Mouse (Mus musculus): Measurements from ENCODE around the gene Gatc. TPM values are rescaled to one million over a fixed set of nuclear protein-coding genes. Genes with fewer than 3 reads are reported as not detected.
A peak's percentile ranks its signal among the peaks of the same experiment; 100 is the strongest.
"Not testable (repeated sequence)": the region's sequence is repeated elsewhere in the genome, so short reads cannot be mapped to it uniquely, and the experiment has no call there.

The Gatc gene
- polyA plus RNA-seq, 1 experiment from 2014 or later, result 39.3 TPM

- ATAC-seq (replicated peaks; ENCODE audit: low FRiP score), result peak; percentile 74
- peak overlapping the region; percentile 59 for H3K9ac ChIP-seq (ENCODE audit: low read depth, low read length)
- peaks cover 27% of the 10 kb centered on the region for H3K4me1 ChIP-seq (replicated peaks; ENCODE audit: control insufficient read depth, insufficient read depth, low read length)
- H3K4me3 ChIP-seq (ENCODE audit: low read depth, low read length), result peak overlapping the region; percentile 47
- H3K9me3 ChIP-seq (ENCODE audit: control insufficient read depth, low read length), result no peaks in the 10 kb centered on the region
- peak overlapping the region; percentile 81 for H3K4me2 ChIP-seq
- H3K36me3 ChIP-seq (ENCODE audit: control insufficient read depth, insufficient read depth, low read length), result no peaks in the 10 kb centered on the region
- WGBS, result 1% methylated on average over 21 of the region's 22 CpGs
- H3K27ac ChIP-seq (ENCODE audit: low read depth, low read length), result peak overlapping the region; percentile 44
- H3K27me3 ChIP-seq (replicated peaks; ENCODE audit: control insufficient read depth, insufficient read depth, low read length), result no peaks in the 10 kb centered on the region
- peak; percentile 79 for DNase-seq (ENCODE audit: low spot score)
These were observed 21.7 kb downstream of the Gatc start for GRCm38 (mm10) chr5:115319004-115319940.

GRCm38 (mm10) chr5:115317645-115318328 lies 23.2 kb downstream of the Gatc start:
- H3K9me3 ChIP-seq (ENCODE audit: control insufficient read depth, low read length), result no peaks in the 10 kb centered on the region
- DNase-seq (ENCODE audit: low spot score) (no peak), ATAC-seq (replicated peaks; ENCODE audit: low FRiP score) (no peak; the same call in 1 of the 2 replicates)
- H3K27me3 ChIP-seq (replicated peaks; ENCODE audit: control insufficient read depth, insufficient read depth, low read length), result no peaks in the 10 kb centered on the region
- 0 out of 2 replicates have a peak overlapping the region, but pooled peaks have one; percentile 20 for H3K9ac ChIP-seq (ENCODE audit: low read depth, low read length)
- peak overlapping the region; percentile 69 for H3K27ac ChIP-seq (ENCODE audit: low read depth, low read length)
- peak overlapping the region; percentile 48 for H3K4me2 ChIP-seq
- H3K36me3 ChIP-seq (ENCODE audit: control insufficient read depth, insufficient read depth, low read length), result no peaks in the 10 kb centered on the region
- WGBS, result 11% methylated on average over 10 of the region's 10 CpGs
- H3K4me1 ChIP-seq (replicated peaks; ENCODE audit: control insufficient read depth, insufficient read depth, low read length), result peaks cover 38% of the 10 kb centered on the region
- H3K4me3 ChIP-seq (ENCODE audit: low read depth, low read length), result peak overlapping the region; percentile 11; the same call in 1 of the 2 replicates

- WGBS, result 25% methylated on average over 14 of the region's 14 CpGs
- Histone ChIP-seq H3K4me1 (replicated peaks; ENCODE audit: control insufficient read depth, insufficient read depth, low read length) (peaks cover 44% of the 10 kb centered on the region), H3K27me3 (replicated peaks; ENCODE audit: control insufficient read depth, insufficient read depth, low read length) (no peaks in the 10 kb centered on the region), H3K4me3 (ENCODE audit: low read depth, low read length) (no peak overlapping the region; the same call in 1 of the 2 replicates), H3K9me3 (ENCODE audit: control insufficient read depth, low read length) (no peaks in the 10 kb centered on the region), H3K9ac (ENCODE audit: low read depth, low read length) (peak overlapping the region; percentile 44; the same call in 1 of the 2 replicates), H3K27ac (ENCODE audit: low read depth, low read length) (peak overlapping the region; percentile 69), H3K4me2 (peak overlapping the region; percentile 48), H3K36me3 (ENCODE audit: control insufficient read depth, insufficient read depth, low read length) (no peaks in the 10 kb centered on the region)
- no peak for ATAC-seq (replicated peaks; ENCODE audit: low FRiP score)
- DNase-seq (ENCODE audit: low spot score), result no peak
These were observed 23.9 kb downstream of the Gatc start for GRCm38 (mm10) chr5:115316968-115317644.

GRCm38 (mm10) chr5:115313668-115313943 lies 27.4 kb downstream of the Gatc start:
- no peak for ATAC-seq (replicated peaks; ENCODE audit: low FRiP score)
- H3K4me2 ChIP-seq, result peak overlapping the region; percentile 46
- peak overlapping the region; percentile 16; the same call in 1 of the 2 replicates for H3K4me3 ChIP-seq (ENCODE audit: low read depth, low read length)
- no peak for DNase-seq (ENCODE audit: low spot score)
- peak overlapping the region; percentile 53 for H3K27ac ChIP-seq (ENCODE audit: low read depth, low read length)
- peaks cover 43% of the 10 kb centered on the region for H3K4me1 ChIP-seq (replicated peaks; ENCODE audit: control insufficient read depth, insufficient read depth, low read length)
- 27% methylated on average over 5 of the region's 5 CpGs for WGBS
- no peaks in the 10 kb centered on the region for H3K27me3 ChIP-seq (replicated peaks; ENCODE audit: control insufficient read depth, insufficient read depth, low read length)
- H3K36me3 ChIP-seq (ENCODE audit: control insufficient read depth, insufficient read depth, low read length), result no peaks in the 10 kb centered on the region
- H3K9me3 ChIP-seq (ENCODE audit: control insufficient read depth, low read length), result no peaks in the 10 kb centered on the region
- peak overlapping the region; percentile 47 for H3K9ac ChIP-seq (ENCODE audit: low read depth, low read length)

- WGBS, result 47% methylated on average over 10 of the region's 10 CpGs
- no peak for DNase-seq (ENCODE audit: low spot score)
- peak; percentile 82 for ATAC-seq (replicated peaks; ENCODE audit: low FRiP score)
- H3K9ac ChIP-seq (ENCODE audit: low read depth, low read length), result peak overlapping the region; percentile 47
- peak overlapping the region; percentile 46 for H3K4me2 ChIP-seq
- H3K4me3 ChIP-seq (ENCODE audit: low read depth, low read length), result peak overlapping the region; percentile 16; the same call in 1 of the 2 replicates
- peaks cover 37% of the 10 kb centered on the region for H3K4me1 ChIP-seq (replicated peaks; ENCODE audit: control insufficient read depth, insufficient read depth, low read length)
- H3K36me3 ChIP-seq (ENCODE audit: control insufficient read depth, insufficient read depth, low read length), result no peaks in the 10 kb centered on the region
- H3K27ac ChIP-seq (ENCODE audit: low read depth, low read length), result peak overlapping the region; percentile 53
- H3K27me3 ChIP-seq (replicated peaks; ENCODE audit: control insufficient read depth, insufficient read depth, low read length), result no peaks in the 10 kb centered on the region
- H3K9me3 ChIP-seq (ENCODE audit: control insufficient read depth, low read length), result no peaks in the 10 kb centered on the region
These were observed 27.9 kb downstream of the Gatc start for GRCm38 (mm10) chr5:115312816-115313667.

- peak; percentile 77 for ATAC-seq (replicated peaks; ENCODE audit: low FRiP score)
- Histone ChIP-seq H3K36me3 (ENCODE audit: control insufficient read depth, insufficient read depth, low read length) (no peaks in the 10 kb centered on the region), H3K9ac (ENCODE audit: low read depth, low read length) (0 out of 2 replicates have a peak overlapping the region, but pooled peaks have one; percentile 17), H3K4me2 (peak overlapping the region; percentile 46), H3K9me3 (ENCODE audit: control insufficient read depth, low read length) (no peaks in the 10 kb centered on the region), H3K4me1 (replicated peaks; ENCODE audit: control insufficient read depth, insufficient read depth, low read length) (peaks cover 30% of the 10 kb centered on the region), H3K27me3 (replicated peaks; ENCODE audit: control insufficient read depth, insufficient read depth, low read length) (no peaks in the 10 kb centered on the region), H3K4me3 (ENCODE audit: low read depth, low read length) (no peak overlapping the region), H3K27ac (ENCODE audit: low read depth, low read length) (peak overlapping the region; percentile 53)
- 53% methylated on average over 4 of the region's 4 CpGs for WGBS
- DNase-seq (ENCODE audit: low spot score), result no peak
These were observed 28.6 kb downstream of the Gatc start for GRCm38 (mm10) chr5:115312354-115312753.

GRCm38 (mm10) chr5:115302190-115302589 lies 38.8 kb downstream of the Gatc start:
- H3K9me3 ChIP-seq (ENCODE audit: control insufficient read depth, low read length); H3K9ac ChIP-seq (ENCODE audit: low read depth, low read length); ATAC-seq (replicated peaks; ENCODE audit: low FRiP score); H3K36me3 ChIP-seq (ENCODE audit: control insufficient read depth, insufficient read depth, low read length); H3K27me3 ChIP-seq (replicated peaks; ENCODE audit: control insufficient read depth, insufficient read depth, low read length); H3K27ac ChIP-seq (ENCODE audit: low read depth, low read length); H3K4me3 ChIP-seq (ENCODE audit: low read depth, low read length); DNase-seq (ENCODE audit: low spot score): not testable (repeated sequence)
- peaks cover 27% of the 10 kb centered on the region for H3K4me1 ChIP-seq (replicated peaks; ENCODE audit: control insufficient read depth, insufficient read depth, low read length)
- H3K4me2 ChIP-seq, result peak overlapping the region; percentile 94; the same call in 1 of the 2 replicates
- 75% methylated on average over 5 of the region's 7 CpGs for WGBS

Measured in liver, embryonic 11.5 days (tissue).